Mouse (Mus musculus) ovary, postnatal 10 days (tissue): Measurements from ENCODE around the gene Mvb12b.
A peak's percentile ranks its signal among the peaks of the same experiment; 100 is the strongest.

Experiments
- DNase-seq: peaks from one replicate; pipeline ENCODE4 v3.0.0; 2022; ENCODE audit warnings: low spot score

Gene Mvb12b

GRCm38 (mm10) chr2:33885264-33885651 lies 2.5 kb downstream of the Mvb12b start:
- no peak for DNase-seq

GRCm38 (mm10) chr2:33884623-33885263 lies 3.0 kb downstream of the Mvb12b start:
- DNase-seq = no peak

GRCm38 (mm10) chr2:33879223-33879622 lies 8.5 kb downstream of the Mvb12b start:
- DNase-seq = no peak

GRCm38 (mm10) chr2:33878437-33878836 lies 9.3 kb downstream of the Mvb12b start:
- DNase-seq = no peak

GRCm38 (mm10) chr2:33877663-33878360 lies 9.9 kb downstream of the Mvb12b start:
- DNase-seq = no peak

GRCm38 (mm10) chr2:33876529-33877290 lies 11.0 kb downstream of the Mvb12b start:
- DNase-seq = peak; percentile 28

GRCm38 (mm10) chr2:33875594-33875993 lies 12.2 kb downstream of the Mvb12b start:
- DNase-seq = no peak

GRCm38 (mm10) chr2:33874856-33875576 lies 12.7 kb downstream of the Mvb12b start:
- no peak for DNase-seq

GRCm38 (mm10) chr2:33874367-33874766 lies 13.4 kb downstream of the Mvb12b start:
- DNase-seq = no peak

GRCm38 (mm10) chr2:33873501-33873900 lies 14.2 kb downstream of the Mvb12b start:
- no peak for DNase-seq

- no peak for DNase-seq
Observed at GRCm38 (mm10) chr2:33872841-33873271, 14.9 kb downstream of the Mvb12b start.

- no peak for DNase-seq
Observed at GRCm38 (mm10) chr2:33871181-33871520, 16.6 kb downstream of the Mvb12b start.

- peak; percentile 33 for DNase-seq
Observed at GRCm38 (mm10) chr2:33870369-33871180, 17.2 kb downstream of the Mvb12b start.

GRCm38 (mm10) chr2:33869689-33870343 lies 17.9 kb downstream of the Mvb12b start:
- DNase-seq = no peak

- DNase-seq = no peak
Observed at GRCm38 (mm10) chr2:33868996-33869688, 18.6 kb downstream of the Mvb12b start.

GRCm38 (mm10) chr2:33868322-33868721 lies 19.4 kb downstream of the Mvb12b start:
- DNase-seq = no peak

GRCm38 (mm10) chr2:33856746-33857145 lies 31.0 kb downstream of the Mvb12b start:
- DNase-seq = no peak

GRCm38 (mm10) chr2:33853011-33853976 lies 34.5 kb downstream of the Mvb12b start:
- DNase-seq = no peak

- DNase-seq = no peak
Observed at GRCm38 (mm10) chr2:33847196-33847834, 40.4 kb downstream of the Mvb12b start.
